Mouse (Mus musculus) neural tube, embryonic 12.5 days (tissue): ENCODE results near the gene Mex3a. TPM values are rescaled to one million over a fixed set of nuclear protein-coding genes. Genes with fewer than 3 reads are reported as not detected.
A peak's percentile ranks its signal among the peaks of the same experiment; 100 is the strongest.

Source experiments
- ATAC-seq: fragments of 200-750 bp; cut with Nextera tagmentation; 2 replicates; pipeline ENCODE4 v1.8.0; 2017; ENCODE audit warnings: low read depth, mild to moderate bottlenecking, moderate TSS enrichment, moderate library complexity; ENCODE audit not compliant: low FRiP score
- H3K27ac ChIP-seq: fragments of 300-500 bp; sonication (generic); 2 replicates; pipeline ENCODE4 v1.5.1; 2016
- H3K27me3 ChIP-seq: fragments of 300-500 bp; sonication (generic); replicated peaks from 2 replicates; pipeline ENCODE4 v1.6.1; 2016; ENCODE audit warnings: mild to moderate bottlenecking
- H3K36me3 ChIP-seq: fragments of 300-500 bp; sonication (generic); 2 replicates; pipeline ENCODE4 v1.6.1; 2016; ENCODE audit warnings: mild to moderate bottlenecking
- H3K4me1 ChIP-seq: fragments of 300-500 bp; sonication (generic); 2 replicates; pipeline ENCODE4 v1.6.1; 2016
- H3K4me2 ChIP-seq: fragments of 300-500 bp; sonication (generic); replicated peaks from 2 replicates; pipeline ENCODE4 v1.6.1; 2016; ENCODE audit warnings: mild to moderate bottlenecking
- H3K4me3 ChIP-seq: fragments of 300-500 bp; sonication (generic); 2 replicates; pipeline ENCODE4 v1.5.1; 2016
- H3K9ac ChIP-seq: fragments of 300-500 bp; sonication (generic); 2 replicates; pipeline ENCODE4 v1.6.1; 2016; ENCODE audit warnings: mild to moderate bottlenecking
- H3K9me3 ChIP-seq: fragments of 300-500 bp; sonication (generic); 2 replicates; pipeline ENCODE4 v1.6.1; 2016; ENCODE audit warnings: mild to moderate bottlenecking
- WGBS: fragments of 180-500 bp; shearing (Covaris S2); methylation state at CpG from one replicate; pipeline ENCODE4 v1.1.7; 2016; 5-methylcytosine and 5-hydroxymethylcytosine counted together
- polyA plus RNA-seq: library from polyadenylated mRNA; unstranded; fragments of >200 nt; fragmentation: Nextera tagmentation; extraction: Ambion mirVana; gene quantifications from 2 replicates; pipeline ENCODE4 v1.2.1, GENCODE M21; 2016

The Mex3a gene
- polyA plus RNA-seq, 1 experiment from 2014 or later: 43.3 TPM

DNA sequence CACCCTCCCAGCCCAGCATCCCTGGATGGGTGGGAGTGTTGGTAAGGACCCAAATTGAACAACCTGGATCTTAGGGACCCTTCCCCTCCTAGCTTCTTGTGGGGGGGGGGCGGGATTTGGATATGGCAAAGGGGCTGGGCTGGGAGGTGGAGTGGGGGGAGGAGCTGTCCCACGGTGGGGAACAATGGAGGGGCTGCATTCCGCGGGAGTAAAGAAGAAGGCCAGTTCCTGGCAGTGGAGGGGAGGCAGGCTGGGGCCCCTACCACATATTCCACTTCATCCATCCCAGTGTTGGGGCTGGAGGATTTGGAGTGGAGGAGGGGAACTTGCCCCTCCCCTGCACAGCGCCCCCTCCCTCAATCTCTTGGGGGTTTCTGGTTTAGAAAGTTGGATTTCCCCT lies 1.5 kb downstream of the Mex3a start:
- Histone ChIP-seq H3K4me1 (peaks cover 68% of the 10 kb centered on the region), H3K27ac (peak overlapping the region; percentile 94; the same call in 1 of the 2 replicates), H3K36me3 (peaks cover 34% of the 10 kb centered on the region), H3K9ac (peak overlapping the region; percentile 98), H3K27me3 (no peaks in the 10 kb centered on the region), H3K4me2 (peak overlapping the region; percentile 89), H3K4me3 (peak overlapping the region; percentile 73), H3K9me3 (no peaks in the 10 kb centered on the region)
- 0% methylated on average over 5 of the region's 5 CpGs for WGBS
- no peak for ATAC-seq

GRCm38 (mm10) chr3:88535005-88535404 lies 2.8 kb downstream of the Mex3a start:
- Histone ChIP-seq H3K4me1 (peaks cover 65% of the 10 kb centered on the region), H3K4me3 (peak overlapping the region; percentile 73), H3K4me2 (peak overlapping the region; percentile 89), H3K27ac (no peak overlapping the region), H3K27me3 (no peaks in the 10 kb centered on the region), H3K9me3 (no peaks in the 10 kb centered on the region), H3K9ac (peak overlapping the region; percentile 98), H3K36me3 (peaks cover 41% of the 10 kb centered on the region)
- no peak for ATAC-seq
- WGBS: 20% methylated on average over 3 of the region's 3 CpGs

DNA sequence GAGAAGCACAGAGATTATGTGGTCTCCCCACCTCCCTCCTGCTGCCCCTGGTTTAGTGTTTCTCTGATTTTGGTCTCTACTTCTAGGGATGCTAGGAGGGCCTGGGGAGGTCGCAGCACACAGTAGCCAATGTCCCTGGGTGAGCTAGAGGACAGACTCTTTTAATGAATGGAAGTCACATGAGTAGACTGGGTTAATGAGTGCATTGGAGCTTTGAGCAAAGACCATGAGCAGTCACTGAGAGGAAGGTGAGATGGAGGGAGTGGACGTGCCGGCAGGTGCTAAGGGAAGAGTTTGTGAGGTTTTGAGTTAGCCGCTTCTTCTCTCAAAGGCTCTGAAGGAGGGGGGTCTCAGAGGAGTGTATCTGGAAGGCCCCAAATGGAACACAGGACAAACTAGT lies 3.3 kb downstream of the Mex3a start:
- Histone ChIP-seq H3K9me3 (no peaks in the 10 kb centered on the region), H3K36me3 (peaks cover 47% of the 10 kb centered on the region), H3K4me1 (peaks cover 65% of the 10 kb centered on the region), H3K27me3 (no peaks in the 10 kb centered on the region), H3K27ac (no peak overlapping the region; the same call in 1 of the 2 replicates), H3K4me3 (peak overlapping the region; percentile 73), H3K4me2 (peak overlapping the region; percentile 89), H3K9ac (peak overlapping the region; percentile 98)
- ATAC-seq: no peak
- 50% methylated on average over 4 of the region's 4 CpGs for WGBS

- peaks cover 51% of the 10 kb centered on the region for H3K36me3 ChIP-seq
Observed at GRCm38 (mm10) chr3:88536103-88536930, 4.1 kb downstream of the Mex3a start.

DNA sequence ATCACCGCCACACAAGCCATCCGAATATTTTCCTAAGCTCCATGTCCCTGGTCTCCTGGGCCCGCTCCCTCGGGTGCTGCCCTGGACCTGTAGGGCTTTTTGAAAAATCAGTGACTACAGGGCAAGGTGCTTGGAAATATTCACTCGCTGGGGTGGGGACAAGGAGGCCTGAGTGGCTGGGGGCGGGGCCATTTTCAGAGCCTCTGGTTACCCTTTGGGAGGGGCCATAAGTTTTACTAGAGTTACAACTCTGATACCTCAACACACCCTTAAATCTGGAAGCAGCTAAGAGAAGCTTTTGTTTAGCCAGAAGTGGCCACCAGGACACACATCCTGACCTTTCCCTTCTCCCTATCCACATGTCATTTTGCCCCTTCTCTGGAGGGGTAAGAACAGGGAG lies 5.0 kb downstream of the Mex3a start:
- Histone ChIP-seq H3K27ac (0 out of 2 replicates have a peak overlapping the region, but pooled peaks have one; percentile 42), H3K4me1 (peaks cover 76% of the 10 kb centered on the region), H3K36me3 (peaks cover 51% of the 10 kb centered on the region), H3K27me3 (no peaks in the 10 kb centered on the region), H3K9ac (peak overlapping the region; percentile 98; the same call in 1 of the 2 replicates), H3K4me2 (peak overlapping the region; percentile 89), H3K9me3 (no peaks in the 10 kb centered on the region), H3K4me3 (peak overlapping the region; percentile 73)
- 79% methylated on average over 6 of the region's 6 CpGs for WGBS
- no peak for ATAC-seq

More at GRCm38 (mm10) chr3:88536103-88536930, 4.1 kb downstream of the Mex3a start:
- WGBS: 10% methylated on average over 64 of the region's 64 CpGs
- peaks cover 69% of the 10 kb centered on the region for H3K4me1 ChIP-seq
- no peaks in the 10 kb centered on the region for H3K9me3 ChIP-seq
- ATAC-seq: no peak
- peak overlapping the region; percentile 89 for H3K4me2 ChIP-seq
- H3K9ac ChIP-seq: peak overlapping the region; percentile 98
- H3K27ac ChIP-seq: peak overlapping the region; percentile 42; the same call in 1 of the 2 replicates
- H3K4me3 ChIP-seq: peak overlapping the region; percentile 73
- H3K27me3 ChIP-seq: no peaks in the 10 kb centered on the region

GRCm38 (mm10) chr3:88538271-88539145 lies 6.3 kb downstream of the Mex3a start:
- no peak for ATAC-seq
- H3K4me3 ChIP-seq: no peak overlapping the region
- H3K9me3 ChIP-seq: no peaks in the 10 kb centered on the region
- 0 out of 2 replicates have a peak overlapping the region, but pooled peaks have one; percentile 17 for H3K27ac ChIP-seq
- H3K9ac ChIP-seq: peak overlapping the region; percentile 22; the same call in 1 of the 2 replicates
- no peaks in the 10 kb centered on the region for H3K27me3 ChIP-seq
- peaks cover 51% of the 10 kb centered on the region for H3K36me3 ChIP-seq
- H3K4me2 ChIP-seq: peak overlapping the region; percentile 89
- WGBS: 40% methylated on average over 9 of the region's 9 CpGs
- H3K4me1 ChIP-seq: peaks cover 76% of the 10 kb centered on the region

GRCm38 (mm10) chr3:88539397-88539796 lies 7.2 kb downstream of the Mex3a start:
- Histone ChIP-seq H3K4me1 (peaks cover 67% of the 10 kb centered on the region), H3K4me3 (no peak overlapping the region), H3K9ac (peak overlapping the region; percentile 40; the same call in 1 of the 2 replicates), H3K36me3 (peaks cover 51% of the 10 kb centered on the region), H3K9me3 (no peaks in the 10 kb centered on the region), H3K4me2 (peak overlapping the region; percentile 30; the same call in 1 of the 2 replicates), H3K27me3 (no peaks in the 10 kb centered on the region), H3K27ac (no peak overlapping the region)
- ATAC-seq: no peak
- 16% methylated on average over 3 of the region's 3 CpGs for WGBS

- Histone ChIP-seq H3K4me1 (peaks cover 67% of the 10 kb centered on the region), H3K27me3 (no peaks in the 10 kb centered on the region), H3K9ac (no peak overlapping the region), H3K9me3 (no peaks in the 10 kb centered on the region), H3K36me3 (peaks cover 51% of the 10 kb centered on the region), H3K27ac (no peak overlapping the region), H3K4me2 (peak overlapping the region; percentile 22), H3K4me3 (no peak overlapping the region)
- 71% methylated on average over 5 of the region's 5 CpGs for WGBS
- ATAC-seq: no peak
Observed at GRCm38 (mm10) chr3:88540085-88540484, 7.9 kb downstream of the Mex3a start.

DNA sequence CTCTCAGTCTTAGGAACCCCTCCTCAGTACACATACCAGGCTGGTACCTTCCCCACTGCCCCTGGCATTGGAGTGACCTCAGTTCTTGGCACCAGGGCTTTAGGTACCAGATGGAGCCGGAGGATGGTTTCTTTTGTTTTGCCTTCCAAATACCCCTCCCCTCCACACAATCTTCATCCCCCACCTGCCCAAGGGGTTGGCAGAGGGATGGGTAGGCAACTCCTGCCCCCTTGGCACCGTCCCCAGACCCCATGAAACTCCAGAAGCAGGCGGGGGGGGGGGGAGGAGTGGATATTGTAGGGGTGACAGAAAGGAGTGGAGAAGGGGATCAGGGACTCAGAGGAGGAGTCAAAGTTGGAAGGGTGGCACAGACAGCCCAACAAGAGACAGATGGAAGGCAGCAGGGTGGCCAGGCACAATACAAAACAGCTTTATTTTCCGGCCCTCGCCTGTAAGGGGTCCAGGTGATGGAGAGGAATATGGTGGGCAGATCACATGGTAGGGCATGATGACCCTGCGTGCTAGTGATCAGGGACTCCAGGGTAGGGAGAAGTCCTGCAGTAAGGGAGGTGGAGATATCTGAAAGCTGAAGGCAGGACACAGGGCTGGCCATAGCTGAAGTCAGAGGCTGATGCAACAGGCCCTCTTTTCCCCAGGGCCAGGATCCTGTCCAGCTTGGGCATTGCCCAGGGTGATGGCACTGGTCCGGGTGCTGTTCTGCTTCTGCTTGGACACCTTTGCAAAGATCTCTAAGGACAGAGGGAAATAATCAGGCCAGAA lies 9.6 kb downstream of the Mex3a start:
- Histone ChIP-seq H3K27me3 (no peaks in the 10 kb centered on the region), H3K36me3 (peaks cover 36% of the 10 kb centered on the region), H3K4me2 (no peak overlapping the region; the same call in 1 of the 2 replicates), H3K4me1 (peaks cover 50% of the 10 kb centered on the region), H3K27ac (no peak overlapping the region; the same call in 1 of the 2 replicates), H3K4me3 (no peak overlapping the region), H3K9ac (no peak overlapping the region), H3K9me3 (no peaks in the 10 kb centered on the region)
- 75% methylated on average over 7 of the region's 7 CpGs for WGBS
- ATAC-seq: peak; percentile 15; the same call in 1 of the 2 replicates

- Histone ChIP-seq H3K4me1 (peaks cover 43% of the 10 kb centered on the region), H3K9me3 (no peaks in the 10 kb centered on the region), H3K4me3 (no peak overlapping the region), H3K4me2 (no peak overlapping the region), H3K36me3 (peaks cover 29% of the 10 kb centered on the region), H3K27ac (no peak overlapping the region), H3K9ac (no peak overlapping the region), H3K27me3 (no peaks in the 10 kb centered on the region)
- ATAC-seq: no peak
- WGBS: 78% methylated on average over 4 of the region's 4 CpGs
Observed at GRCm38 (mm10) chr3:88542486-88542885, 10.3 kb downstream of the Mex3a start.

DNA sequence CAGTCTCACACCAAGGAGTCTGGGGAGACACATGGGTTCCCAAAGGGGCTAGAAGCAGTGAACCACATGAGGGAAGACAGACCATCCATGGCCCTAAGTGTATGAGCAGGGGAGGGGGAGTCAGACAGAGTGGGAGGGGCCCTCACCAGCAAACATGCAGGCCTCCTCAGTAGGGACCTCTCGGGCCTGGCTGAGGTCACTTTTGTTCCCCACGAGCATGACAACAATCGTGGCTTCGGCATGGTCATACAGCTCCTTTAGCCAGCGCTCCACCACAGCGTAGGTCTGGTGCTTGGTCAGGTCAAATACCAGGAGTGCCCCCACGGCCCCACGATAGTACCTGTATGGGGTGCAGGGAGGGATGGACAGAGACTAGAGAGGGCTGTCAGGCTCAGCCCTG lies 11.0 kb downstream of the Mex3a start:
- WGBS: 82% methylated on average over 8 of the region's 8 CpGs
- H3K9me3 ChIP-seq: no peaks in the 10 kb centered on the region
- no peak overlapping the region for H3K27ac ChIP-seq
- peaks cover 22% of the 10 kb centered on the region for H3K36me3 ChIP-seq
- ATAC-seq: no peak
- peaks cover 36% of the 10 kb centered on the region for H3K4me1 ChIP-seq
- H3K4me2 ChIP-seq: 0 out of 2 replicates have a peak overlapping the region, but pooled peaks have one; percentile 9
- no peak overlapping the region for H3K4me3 ChIP-seq
- no peak overlapping the region for H3K9ac ChIP-seq
- H3K27me3 ChIP-seq: no peaks in the 10 kb centered on the region
